Mouse (Mus musculus) midbrain, embryonic 15.5 days (tissue): ENCODE results near the gene Slc25a28. TPM values are rescaled to one million over a fixed set of nuclear protein-coding genes. Genes with fewer than 3 reads are reported as not detected.

ENCODE experiments used
- ATAC-seq: fragments of 200-750 bp; cut with Nextera tagmentation; replicated peaks from 2 replicates; pipeline ENCODE4 v1.8.0; 2017; ENCODE audit warnings: moderate TSS enrichment
- H3K27ac ChIP-seq: fragments of 300-500 bp; sonication (generic); 2 replicates; pipeline ENCODE4 v1.5.1; 2015; ENCODE audit warnings: mild to moderate bottlenecking, inconsistent platforms
- H3K27me3 ChIP-seq: fragments of 300-500 bp; sonication (generic); replicated peaks from 2 replicates; pipeline ENCODE4 v1.6.1; 2015; ENCODE audit warnings: inconsistent platforms
- H3K36me3 ChIP-seq: fragments of 300-500 bp; sonication (generic); replicated peaks from 2 replicates; pipeline ENCODE4 v1.6.1; 2015; ENCODE audit warnings: inconsistent platforms
- H3K4me1 ChIP-seq: fragments of 300-500 bp; sonication (generic); 2 replicates; pipeline ENCODE4 v1.6.1; 2015; ENCODE audit warnings: inconsistent platforms
- H3K4me2 ChIP-seq: fragments of 300-500 bp; sonication (generic); 2 replicates; pipeline ENCODE4 v1.6.1; 2015; ENCODE audit warnings: inconsistent platforms, mild to moderate bottlenecking, moderate library complexity
- H3K4me3 ChIP-seq: fragments of 300-500 bp; sonication (generic); 2 replicates; pipeline ENCODE4 v1.5.1; 2015; ENCODE audit warnings: mild to moderate bottlenecking, inconsistent platforms
- H3K9ac ChIP-seq: fragments of 300-500 bp; sonication (generic); 2 replicates; pipeline ENCODE4 v1.6.1; 2015; ENCODE audit warnings: mild to moderate bottlenecking, inconsistent platforms
- H3K9me3 ChIP-seq: fragments of 300-500 bp; sonication (generic); 2 replicates; pipeline ENCODE4 v1.6.1; 2016; ENCODE audit warnings: inconsistent platforms
- WGBS: fragments of 180-500 bp; shearing (Covaris S2); methylation state at CpG from one replicate; pipeline ENCODE4 v1.1.7; 2015; ENCODE audit warnings: mixed read lengths; 5-methylcytosine and 5-hydroxymethylcytosine counted together
- polyA plus RNA-seq: library from polyadenylated mRNA; unstranded; fragments of >200 nt; fragmentation: Nextera tagmentation; extraction: Ambion mirVana; gene quantifications from 2 replicates; pipeline ENCODE4 v1.2.1, GENCODE M21; 2015

Gene Slc25a28
- polyA plus RNA-seq, 1 experiment from 2014 or later = 14.4 TPM

DNA sequence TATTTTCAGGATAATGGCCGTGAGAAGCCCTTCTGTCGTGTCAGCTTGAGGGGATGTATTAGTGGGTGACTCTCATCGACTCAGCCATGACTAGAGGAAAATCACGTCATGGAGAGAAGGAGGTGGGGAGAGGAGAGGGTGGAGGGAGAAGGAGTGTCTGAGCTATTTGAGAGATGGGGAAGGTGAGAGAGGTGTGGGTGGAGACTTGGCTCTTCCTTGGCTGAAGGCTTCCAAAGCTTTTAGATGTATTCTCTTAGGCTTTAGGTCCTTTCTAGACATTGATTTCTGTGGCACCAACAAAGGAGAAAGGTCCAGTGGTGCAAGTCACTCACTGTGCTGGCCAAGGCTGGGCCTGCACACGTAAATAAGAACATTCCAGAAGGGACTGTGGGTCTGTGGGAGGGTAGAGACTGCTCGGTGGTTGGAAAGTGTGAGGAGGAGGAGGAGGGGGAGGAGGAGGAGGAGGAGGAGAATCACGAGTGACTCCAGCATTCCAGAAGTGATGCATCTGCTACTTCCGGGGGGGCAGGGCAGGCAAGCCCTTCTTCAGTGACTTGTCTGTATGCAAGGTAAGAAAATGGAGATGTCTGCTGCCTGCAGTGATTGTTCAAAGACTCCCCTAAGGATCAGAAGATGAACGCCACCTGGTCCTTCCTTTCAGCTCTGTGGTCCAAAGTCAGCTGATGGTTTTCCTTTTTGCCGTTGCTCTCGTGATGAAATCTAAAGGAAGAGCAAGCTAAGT lies 24.5 kb upstream of the Slc25a28 start:
- no peaks in the 10 kb centered on the region for H3K9me3 ChIP-seq
- WGBS = 71% methylated on average over 11 of the region's 11 CpGs
- no peaks in the 10 kb centered on the region for H3K4me1 ChIP-seq
- no peak for ATAC-seq
- no peak overlapping the region for H3K9ac ChIP-seq
- H3K36me3 ChIP-seq = no peaks in the 10 kb centered on the region
- no peak overlapping the region for H3K27ac ChIP-seq
- H3K4me2 ChIP-seq = no peak overlapping the region
- no peak overlapping the region for H3K4me3 ChIP-seq
- no peaks in the 10 kb centered on the region for H3K27me3 ChIP-seq

DNA sequence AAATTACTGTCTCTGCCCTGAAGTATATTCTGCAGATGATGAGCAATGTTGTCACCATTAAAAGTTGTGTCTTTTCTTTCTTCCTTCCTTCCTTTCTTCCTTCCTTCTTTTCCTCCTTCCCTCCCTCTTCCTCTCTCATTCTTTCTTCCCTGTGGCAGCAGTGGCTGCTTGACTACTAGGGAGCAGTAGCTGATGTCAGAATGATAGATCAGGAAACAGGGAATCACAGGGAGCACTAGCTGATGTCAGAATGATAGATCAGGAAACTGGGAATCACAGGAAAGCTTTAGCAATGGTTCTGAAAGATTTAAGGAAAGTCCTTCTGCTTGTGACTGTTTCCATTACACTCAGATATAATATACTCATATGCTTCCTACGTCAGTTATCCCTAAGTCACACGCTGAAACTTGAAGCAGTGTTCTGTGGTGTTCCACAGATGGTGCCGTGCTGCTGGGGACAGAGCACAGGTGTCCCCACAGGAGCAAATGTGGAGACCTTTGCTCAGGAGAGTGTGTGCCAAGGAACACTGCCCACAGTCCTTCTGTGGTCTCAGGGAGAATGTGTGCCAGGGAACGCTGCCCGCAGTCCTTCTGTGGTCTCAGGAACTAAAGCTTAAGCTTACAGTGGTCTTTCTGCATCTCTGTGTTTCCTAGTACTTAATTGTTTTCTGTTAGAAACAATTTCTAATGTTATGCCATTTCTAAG lies 23.1 kb upstream of the Slc25a28 start:
- Histone ChIP-seq H3K36me3 (no peaks in the 10 kb centered on the region), H3K9me3 (no peaks in the 10 kb centered on the region), H3K27ac (no peak overlapping the region), H3K4me1 (peaks cover 2% of the 10 kb centered on the region; the same call in 1 of the 2 replicates), H3K9ac (no peak overlapping the region), H3K27me3 (no peaks in the 10 kb centered on the region), H3K4me2 (no peak overlapping the region), H3K4me3 (no peak overlapping the region)
- ATAC-seq = no peak
- 91% methylated on average over 5 of the region's 5 CpGs for WGBS

DNA sequence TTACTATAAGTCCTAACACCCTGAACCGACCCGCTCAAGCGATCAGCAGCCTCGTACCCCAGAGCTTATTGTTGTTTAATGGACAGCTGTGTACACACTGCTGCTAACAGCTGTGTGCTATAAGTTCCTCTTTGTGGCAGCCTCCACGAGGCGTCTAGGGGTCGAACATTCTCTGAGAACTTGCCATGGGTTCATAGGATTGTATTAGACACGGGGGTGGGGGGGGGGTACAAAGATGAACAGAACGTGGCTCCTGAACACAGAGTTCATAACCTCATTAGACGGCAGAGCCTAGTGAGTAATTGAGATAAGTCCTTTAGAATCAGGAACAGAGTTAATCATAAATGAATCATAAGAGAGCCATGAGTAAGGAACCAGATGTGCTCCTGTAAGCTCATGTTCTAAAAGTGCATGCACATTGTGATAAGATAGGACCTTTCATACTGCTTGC lies 20.9 kb upstream of the Slc25a28 start:
- Histone ChIP-seq H3K4me1 (peaks cover 10% of the 10 kb centered on the region), H3K4me2 (no peak overlapping the region), H3K36me3 (no peaks in the 10 kb centered on the region), H3K27ac (no peak overlapping the region), H3K9ac (no peak overlapping the region), H3K27me3 (no peaks in the 10 kb centered on the region), H3K4me3 (no peak overlapping the region), H3K9me3 (no peaks in the 10 kb centered on the region)
- WGBS = 58% methylated on average over 10 of the region's 10 CpGs
- no peak for ATAC-seq

DNA sequence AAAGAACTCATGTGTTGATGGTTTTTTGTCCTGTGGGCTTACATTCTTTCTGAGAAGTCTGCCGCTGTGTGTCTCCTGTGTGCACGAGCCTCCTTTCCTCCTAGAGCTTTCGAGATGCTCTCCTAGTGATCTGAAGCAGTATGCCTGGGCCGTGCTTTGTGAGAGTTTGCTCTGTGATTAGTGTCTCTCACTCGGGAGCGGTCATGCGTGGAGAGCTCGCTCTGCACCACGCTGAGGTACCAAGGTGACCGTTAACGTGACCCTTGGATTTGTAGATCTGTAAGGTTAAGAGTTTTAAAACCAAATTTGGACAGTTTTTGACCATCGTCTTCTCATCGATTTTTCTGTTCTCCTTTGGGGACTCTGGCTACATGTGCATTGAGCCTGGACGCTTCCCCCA lies 18.1 kb upstream of the Slc25a28 start:
- Histone ChIP-seq H3K4me2 (no peak overlapping the region), H3K27me3 (no peaks in the 10 kb centered on the region), H3K4me3 (no peak overlapping the region), H3K27ac (no peak overlapping the region), H3K4me1 (peaks cover 18% of the 10 kb centered on the region), H3K9me3 (no peaks in the 10 kb centered on the region), H3K9ac (no peak overlapping the region), H3K36me3 (no peaks in the 10 kb centered on the region)
- ATAC-seq = no peak
- WGBS = 44% methylated on average over 14 of the region's 14 CpGs

DNA sequence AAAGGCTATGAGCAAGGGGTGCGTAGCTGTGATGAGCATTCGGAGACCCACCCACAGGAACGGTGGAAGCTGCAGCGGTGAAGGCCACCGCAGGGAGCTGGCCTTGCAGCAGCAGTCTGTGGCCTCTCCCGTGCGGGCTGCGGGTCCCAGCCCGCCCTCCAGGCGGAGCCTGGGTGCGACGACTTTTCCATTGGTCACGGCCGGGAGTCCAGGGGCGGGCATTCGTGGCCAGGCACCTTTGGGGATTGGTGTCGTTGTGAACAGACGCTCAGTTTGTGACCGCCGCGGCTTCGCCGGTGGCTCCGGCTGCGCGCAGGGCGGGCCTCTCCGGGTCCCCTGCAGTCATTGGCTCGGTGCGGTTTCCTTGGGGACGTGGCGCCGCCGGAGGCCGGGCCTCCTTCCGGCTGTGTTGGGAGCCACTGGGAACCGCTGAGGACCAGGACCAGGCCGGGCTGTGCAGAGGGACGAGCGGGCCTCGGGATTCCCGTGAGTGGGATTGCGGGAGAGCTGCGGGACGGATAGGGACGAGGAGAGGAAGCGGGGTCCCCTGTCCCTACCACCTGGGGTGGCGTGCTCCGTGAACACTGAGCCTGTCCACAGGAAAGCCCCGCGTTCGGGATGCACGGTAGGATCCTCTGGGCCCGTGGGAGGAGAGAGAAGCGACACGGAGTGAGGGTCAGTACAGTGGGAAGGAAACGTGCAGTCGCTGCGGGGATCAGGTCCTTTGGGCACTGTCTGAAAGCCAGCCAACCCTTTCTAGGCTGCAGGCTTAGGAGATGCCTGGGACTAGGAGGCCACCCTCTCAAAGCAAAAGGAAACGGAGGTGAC lies 15.0 kb upstream of the Slc25a28 start, which contains the start of gene Entpd7:
Gene Entpd7, plus strand, starts transcription at position 254 of the 828 bp plus-strand sequence.
- H3K4me2 ChIP-seq = peak within 1 kb of the TSS; percentile 70

DNA sequence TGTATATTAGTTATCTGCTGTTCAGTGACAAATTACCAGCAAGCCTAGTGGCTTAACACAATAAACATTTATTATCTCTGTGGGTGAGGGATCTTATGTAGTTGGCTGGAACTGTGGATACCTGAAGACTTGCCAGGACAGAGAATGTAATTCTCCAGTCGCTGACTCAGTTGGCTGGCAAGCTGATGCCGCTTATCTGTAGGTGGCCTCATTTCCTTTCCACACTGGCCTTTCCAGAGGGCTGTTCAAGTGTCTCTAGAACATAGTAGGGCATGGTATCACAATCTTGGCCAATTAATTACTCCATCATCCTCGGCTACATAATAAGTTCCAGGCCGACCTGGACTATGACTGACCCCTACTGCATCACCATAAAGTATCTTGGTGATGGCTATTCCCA lies 6.9 kb upstream of the Slc25a28 start:
- Histone ChIP-seq H3K27me3 (no peaks in the 10 kb centered on the region), H3K4me2 (no peak overlapping the region), H3K36me3 (no peaks in the 10 kb centered on the region), H3K9me3 (no peaks in the 10 kb centered on the region), H3K4me1 (peaks cover under 1% of the 10 kb centered on the region; the same call in 1 of the 2 replicates), H3K4me3 (no peak overlapping the region), H3K9ac (no peak overlapping the region), H3K27ac (no peak overlapping the region)
- 91% methylated on average over 4 of the region's 4 CpGs for WGBS
- no peak for ATAC-seq

More for the DNA sequence above, 15.0 kb upstream of the Slc25a28 start, which contains the start of gene Entpd7:
- under 1% methylated on average over 60 of the region's 60 CpGs for WGBS
- H3K27me3 ChIP-seq = no peaks in the 10 kb centered on the region
- H3K36me3 ChIP-seq = no peaks in the 10 kb centered on the region
- peak within 1 kb of the TSS; percentile 91 for H3K9ac ChIP-seq
- peak within 1 kb of the TSS; percentile 72 for H3K27ac ChIP-seq
- ATAC-seq = peak; percentile 98
- H3K9me3 ChIP-seq = no peaks in the 10 kb centered on the region
- peak within 1 kb of the TSS; percentile 93 for H3K4me3 ChIP-seq
- H3K4me1 ChIP-seq = peaks cover 18% of the 10 kb centered on the region

DNA sequence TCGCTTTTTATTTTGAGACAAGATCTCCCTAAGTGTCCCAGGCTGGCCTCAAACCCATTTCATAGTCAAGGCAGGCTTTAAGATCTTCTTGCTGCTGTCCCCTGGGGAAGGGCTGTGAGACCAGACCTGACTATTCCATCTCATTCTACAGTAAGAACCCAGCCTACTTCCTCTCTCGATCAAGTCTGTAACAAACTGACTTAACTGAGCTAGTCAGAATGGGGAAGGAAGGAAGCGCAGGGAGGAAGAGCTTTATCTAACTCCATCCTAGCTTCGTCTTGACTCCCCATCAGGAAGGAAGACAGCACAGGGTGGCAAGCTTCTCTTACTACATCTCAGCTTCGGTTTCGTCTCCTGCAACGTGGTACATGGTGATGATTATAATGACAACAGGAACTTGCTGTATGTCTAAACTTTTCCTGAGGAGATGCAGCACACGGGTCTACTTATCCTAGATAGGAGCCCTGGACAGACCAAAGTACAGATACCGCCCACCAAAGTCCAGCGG lies 4.8 kb upstream of the Slc25a28 start:
- no peak for ATAC-seq
- WGBS = 83% methylated on average over 10 of the region's 10 CpGs

DNA sequence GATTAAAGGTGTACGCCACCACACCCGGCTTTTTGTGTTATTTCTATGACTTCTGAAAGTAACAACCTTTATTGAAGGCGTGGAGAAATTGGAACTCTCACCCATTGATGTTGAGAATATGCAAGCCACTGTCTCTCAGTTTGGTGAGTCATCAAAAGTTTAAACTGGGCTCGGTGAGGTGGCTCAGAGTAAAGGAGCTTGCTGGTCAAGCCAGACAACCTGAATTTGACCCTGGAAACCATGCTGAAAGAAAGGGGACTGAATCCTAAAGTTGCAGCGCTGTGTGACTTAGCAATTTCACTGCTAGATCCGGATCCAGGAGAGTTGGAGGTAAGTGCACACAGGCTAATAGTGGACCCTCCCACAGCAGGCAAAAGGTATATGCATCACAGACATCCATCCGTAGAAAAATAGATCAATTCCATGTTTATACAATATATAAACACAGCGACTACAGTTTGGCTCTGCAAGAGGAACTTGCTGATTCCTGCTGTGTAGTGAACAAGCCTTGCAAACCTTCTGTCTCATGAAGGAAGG lies 3.9 kb upstream of the Slc25a28 start:
- Histone ChIP-seq H3K4me1 (peaks cover 12% of the 10 kb centered on the region), H3K36me3 (no peaks in the 10 kb centered on the region), H3K4me2 (no peak overlapping the region), H3K4me3 (no peak overlapping the region), H3K27me3 (no peaks in the 10 kb centered on the region), H3K9me3 (no peaks in the 10 kb centered on the region), H3K27ac (no peak overlapping the region), H3K9ac (no peak overlapping the region)
- ATAC-seq = no peak
- WGBS = 81% methylated on average over 8 of the region's 8 CpGs

More for the DNA sequence above, 4.8 kb upstream of the Slc25a28 start:
- H3K36me3 ChIP-seq = no peaks in the 10 kb centered on the region
- no peak overlapping the region for H3K4me3 ChIP-seq
- H3K27me3 ChIP-seq = no peaks in the 10 kb centered on the region
- H3K9me3 ChIP-seq = no peaks in the 10 kb centered on the region
- no peak overlapping the region for H3K9ac ChIP-seq
- H3K4me2 ChIP-seq = no peak overlapping the region
- H3K27ac ChIP-seq = no peak overlapping the region
- H3K4me1 ChIP-seq = peaks cover 8% of the 10 kb centered on the region

DNA sequence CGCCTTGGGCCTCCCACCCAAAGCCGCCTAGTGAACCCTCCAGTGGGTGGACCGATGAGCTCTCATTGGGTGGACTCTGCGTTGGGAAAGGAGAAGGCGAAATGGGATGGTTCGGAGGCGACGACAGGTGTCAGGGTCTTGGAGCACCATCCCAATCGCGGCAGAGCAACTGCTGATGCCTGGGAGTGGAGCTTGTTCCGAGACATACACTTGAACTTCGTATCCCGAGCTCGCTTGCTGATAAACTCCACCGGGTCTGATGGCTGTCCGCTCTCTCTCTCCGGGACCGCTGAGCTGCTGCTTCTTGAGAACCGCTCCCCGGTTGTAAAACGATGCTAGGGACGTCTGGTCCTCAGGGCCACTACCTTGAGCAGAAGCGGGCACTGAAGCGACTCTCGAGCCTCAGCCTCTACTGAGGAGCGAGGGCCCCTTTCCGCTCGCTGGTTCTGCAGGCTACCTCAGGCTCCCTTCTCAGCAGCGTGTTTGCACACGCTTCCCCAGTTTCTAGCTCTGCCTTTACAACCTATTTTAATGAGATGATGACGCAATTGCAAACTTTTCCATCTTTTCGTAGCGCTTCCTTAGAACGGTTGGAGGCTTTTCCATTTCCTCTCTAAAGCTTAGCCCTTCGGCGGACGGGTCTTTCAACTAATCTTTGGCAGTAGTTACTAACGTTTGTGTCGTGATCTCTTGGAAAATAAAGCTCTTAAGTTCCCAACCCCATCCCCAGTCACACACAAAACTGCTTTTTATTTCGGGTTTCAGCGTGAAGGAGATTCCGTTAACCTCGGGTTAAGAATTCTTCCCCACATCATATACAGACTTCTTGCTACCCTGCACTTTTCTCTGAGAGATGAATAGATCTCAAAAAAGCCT lies 1.1 kb upstream of the Slc25a28 start:
- H3K4me1 ChIP-seq = peaks cover 26% of the 10 kb centered on the region
- ATAC-seq = no peak
- WGBS = 1% methylated on average over 43 of the region's 43 CpGs

DNA sequence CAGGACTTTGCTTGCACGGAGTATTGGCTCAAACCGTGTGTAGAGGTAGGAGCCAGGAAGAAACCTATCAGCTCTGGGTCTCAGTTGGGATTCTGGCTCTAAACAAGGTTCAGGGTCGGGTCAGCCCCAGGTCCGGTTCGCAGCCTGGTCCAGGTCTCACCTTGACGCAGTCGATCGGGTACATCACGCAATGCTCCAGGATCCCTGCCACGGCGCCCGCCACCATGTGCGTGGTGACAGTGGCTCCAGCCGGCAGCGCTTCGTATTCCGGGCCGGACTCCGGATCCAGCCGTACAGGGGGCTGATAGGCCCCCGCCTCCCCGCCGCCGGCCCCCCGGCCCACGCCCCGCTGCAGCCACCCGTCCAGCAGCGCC lies 378 bp downstream of the Slc25a28 start:
- peak; percentile 24 for ATAC-seq
- H3K9ac ChIP-seq = peak overlapping the region; percentile 86
- peak overlapping the region; percentile 81 for H3K27ac ChIP-seq
- no peaks in the 10 kb centered on the region for H3K9me3 ChIP-seq
- no peaks in the 10 kb centered on the region for H3K36me3 ChIP-seq
- H3K4me1 ChIP-seq = peaks cover 26% of the 10 kb centered on the region
- under 1% methylated on average over 26 of the region's 29 CpGs for WGBS
- H3K27me3 ChIP-seq = no peaks in the 10 kb centered on the region
- peak overlapping the region; percentile 89 for H3K4me3 ChIP-seq
- H3K4me2 ChIP-seq = peak overlapping the region; percentile 77

More for the DNA sequence above, 1.1 kb upstream of the Slc25a28 start:
- Histone ChIP-seq H3K36me3 (no peaks in the 10 kb centered on the region), H3K4me3 (peak overlapping the region; percentile 89), H3K9me3 (no peaks in the 10 kb centered on the region), H3K9ac (peak overlapping the region; percentile 61), H3K27me3 (no peaks in the 10 kb centered on the region), H3K4me2 (peak overlapping the region; percentile 71), H3K27ac (peak overlapping the region; percentile 96)
